Mouse (Mus musculus): ENCODE results near the gene Orc3. TPM values are rescaled to one million over a fixed set of nuclear protein-coding genes. Genes with fewer than 3 reads are reported as not detected.
A peak's percentile ranks its signal among the peaks of the same experiment; 100 is the strongest.
"Not testable (repeated sequence)": the region's sequence is repeated elsewhere in the genome, so short reads cannot be mapped to it uniquely, and the experiment has no call there.

Orc3 gene
- polyA plus RNA-seq, 1 experiment, result 76.4 TPM

DNA sequence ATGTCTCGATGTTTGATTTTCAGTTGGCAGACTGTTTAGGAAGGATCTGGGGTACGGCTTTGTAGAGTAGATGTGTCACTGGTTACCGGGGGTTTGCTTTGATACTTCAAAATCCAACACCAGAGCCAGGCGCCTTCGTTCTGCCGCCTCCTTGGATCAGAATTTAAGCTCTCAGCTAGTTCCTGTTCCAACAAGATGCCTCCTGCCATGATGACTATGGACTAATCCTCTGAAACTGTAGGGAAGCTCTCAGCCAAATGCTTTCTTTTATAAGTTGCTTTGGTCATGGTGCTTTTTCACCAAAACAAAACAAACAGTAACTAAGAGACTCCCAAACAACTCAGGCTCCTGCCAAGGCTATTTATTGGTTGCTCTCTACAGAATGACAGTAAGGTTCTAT lies 11.6 kb downstream of the Orc3 start:
- no peaks in the 10 kb centered on the region for H3K4me1 ChIP-seq (ENCODE audit: control insufficient read depth, insufficient read depth, low read length)
- TF ChIP-seq POLR2A (IDR thresholded peaks at IDR 0.05; ENCODE audit: low read depth, low read length), result no peak
- no peak for TF ChIP-seq CTCF (IDR thresholded peaks at IDR 0.05; ENCODE audit: borderline replicate concordance, insufficient read depth, low read length)
- H3K27ac ChIP-seq (ENCODE audit: insufficient read depth, low read length), result no peak overlapping the region
- H3K4me3 ChIP-seq (ENCODE audit: insufficient read depth, low read length), result no peak overlapping the region

- Histone ChIP-seq H3K4me3 (ENCODE audit: insufficient read depth, low read length) (no peak overlapping the region), H3K27ac (ENCODE audit: insufficient read depth, low read length) (peak overlapping the region; percentile 48), H3K4me1 (ENCODE audit: control insufficient read depth, insufficient read depth, low read length) (peaks cover 5% of the 10 kb centered on the region)
- TF ChIP-seq POLR2A (IDR thresholded peaks at IDR 0.05; ENCODE audit: low read depth, low read length) (no peak), CTCF (IDR thresholded peaks at IDR 0.05; ENCODE audit: borderline replicate concordance, insufficient read depth, low read length) (no peak)
These were observed 29.7 kb downstream of the Orc3 start for GRCm38 (mm10) chr4:34584871-34585607.

DNA sequence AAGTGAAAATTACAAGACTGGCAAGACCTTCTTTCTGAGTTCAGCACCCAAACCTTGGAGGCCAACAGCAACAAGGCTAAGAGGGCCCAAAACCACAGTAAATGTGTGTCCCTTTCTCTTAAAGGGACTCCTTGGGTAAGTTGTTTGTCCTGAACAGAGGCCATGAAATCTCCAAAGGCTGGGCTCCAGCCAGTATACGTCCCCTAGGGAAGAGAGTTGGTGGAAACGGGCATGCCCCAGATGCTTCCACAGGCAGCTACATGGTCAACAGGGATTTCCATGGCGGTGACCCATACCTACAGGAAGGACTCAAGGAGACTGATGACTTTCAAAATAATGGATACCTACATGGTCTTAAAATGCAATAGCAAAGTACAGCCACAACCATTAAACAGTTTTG lies 31.3 kb downstream of the Orc3 start:
- H3K4me3 ChIP-seq (ENCODE audit: insufficient read depth, low read length), result no peak overlapping the region
- no peak overlapping the region for H3K27ac ChIP-seq (ENCODE audit: insufficient read depth, low read length)
- TF ChIP-seq CTCF (IDR thresholded peaks at IDR 0.05; ENCODE audit: borderline replicate concordance, insufficient read depth, low read length), result no peak
- no peak for TF ChIP-seq POLR2A (IDR thresholded peaks at IDR 0.05; ENCODE audit: low read depth, low read length)
- H3K4me1 ChIP-seq (ENCODE audit: control insufficient read depth, insufficient read depth, low read length), result peaks cover 5% of the 10 kb centered on the region

- H3K27ac ChIP-seq (ENCODE audit: insufficient read depth, low read length), result peak overlapping the region; percentile 38; the same call in 1 of the 2 replicates
- no peak overlapping the region for H3K4me3 ChIP-seq (ENCODE audit: insufficient read depth, low read length)
- H3K4me1 ChIP-seq (ENCODE audit: control insufficient read depth, insufficient read depth, low read length), result peaks cover 5% of the 10 kb centered on the region
- TF ChIP-seq CTCF (IDR thresholded peaks at IDR 0.05; ENCODE audit: borderline replicate concordance, insufficient read depth, low read length) (no peak), POLR2A (IDR thresholded peaks at IDR 0.05; ENCODE audit: low read depth, low read length) (no peak)
These were observed 32.3 kb downstream of the Orc3 start for GRCm38 (mm10) chr4:34582476-34582875.

GRCm38 (mm10) chr4:34581990-34582389 lies 32.8 kb downstream of the Orc3 start:
- TF ChIP-seq POLR2A (IDR thresholded peaks at IDR 0.05; ENCODE audit: low read depth, low read length) (no peak), CTCF (IDR thresholded peaks at IDR 0.05; ENCODE audit: borderline replicate concordance, insufficient read depth, low read length) (no peak)
- Histone ChIP-seq H3K4me1 (ENCODE audit: control insufficient read depth, insufficient read depth, low read length) (peaks cover 5% of the 10 kb centered on the region), H3K27ac (ENCODE audit: insufficient read depth, low read length) (peak overlapping the region; percentile 38; the same call in 1 of the 2 replicates), H3K4me3 (ENCODE audit: insufficient read depth, low read length) (no peak overlapping the region)

DNA sequence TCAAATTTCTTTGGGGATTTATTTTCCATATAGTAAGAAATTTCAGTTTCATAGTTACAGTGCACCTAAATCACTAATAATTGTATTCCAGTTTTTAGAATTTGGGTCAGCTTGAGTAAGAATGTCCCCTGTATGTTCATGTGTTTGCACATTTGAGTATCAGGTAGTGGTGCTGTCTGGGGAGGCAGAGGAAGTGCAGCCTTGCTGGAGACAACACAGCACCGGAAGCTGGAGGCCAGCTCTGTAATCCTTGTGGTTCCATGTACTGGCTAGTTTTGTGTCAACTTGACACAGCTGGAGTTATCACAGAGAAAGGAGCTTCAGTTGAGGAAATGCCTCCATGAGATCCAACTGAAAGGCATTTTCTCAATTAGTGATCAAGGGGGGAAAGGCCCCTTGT lies 33.3 kb downstream of the Orc3 start:
- H3K4me3 ChIP-seq (ENCODE audit: insufficient read depth, low read length); H3K4me1 ChIP-seq (ENCODE audit: control insufficient read depth, insufficient read depth, low read length): not testable (repeated sequence)

DNA sequence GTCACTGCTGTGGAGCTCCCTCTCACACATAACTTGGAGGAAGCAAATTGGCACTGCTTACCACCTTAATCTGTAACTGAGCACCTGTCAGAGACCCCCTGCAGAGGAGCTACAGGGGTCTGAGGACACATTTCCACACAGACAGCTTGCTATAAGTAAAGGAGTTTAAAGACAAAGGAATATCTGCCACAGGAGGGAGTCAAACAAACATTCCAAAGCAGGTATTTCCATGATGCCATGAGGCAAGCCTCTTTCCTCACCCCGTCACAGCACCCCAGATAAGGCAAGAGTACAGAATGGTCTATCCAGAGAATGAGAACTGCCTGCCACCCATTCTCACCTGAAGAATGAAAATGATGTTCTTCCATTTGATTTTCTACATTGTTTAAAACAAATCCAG lies 35.5 kb downstream of the Orc3 start:
- no peak overlapping the region for H3K27ac ChIP-seq (ENCODE audit: insufficient read depth, low read length)
- peaks cover 3% of the 10 kb centered on the region for H3K4me1 ChIP-seq (ENCODE audit: control insufficient read depth, insufficient read depth, low read length)
- TF ChIP-seq POLR2A (IDR thresholded peaks at IDR 0.05; ENCODE audit: low read depth, low read length) (no peak), CTCF (IDR thresholded peaks at IDR 0.05; ENCODE audit: borderline replicate concordance, insufficient read depth, low read length) (no peak)
- no peak overlapping the region for H3K4me3 ChIP-seq (ENCODE audit: insufficient read depth, low read length)

More for the DNA sequence above, 33.3 kb downstream of the Orc3 start:
- H3K27ac ChIP-seq (ENCODE audit: insufficient read depth, low read length), result not testable (repeated sequence)

DNA sequence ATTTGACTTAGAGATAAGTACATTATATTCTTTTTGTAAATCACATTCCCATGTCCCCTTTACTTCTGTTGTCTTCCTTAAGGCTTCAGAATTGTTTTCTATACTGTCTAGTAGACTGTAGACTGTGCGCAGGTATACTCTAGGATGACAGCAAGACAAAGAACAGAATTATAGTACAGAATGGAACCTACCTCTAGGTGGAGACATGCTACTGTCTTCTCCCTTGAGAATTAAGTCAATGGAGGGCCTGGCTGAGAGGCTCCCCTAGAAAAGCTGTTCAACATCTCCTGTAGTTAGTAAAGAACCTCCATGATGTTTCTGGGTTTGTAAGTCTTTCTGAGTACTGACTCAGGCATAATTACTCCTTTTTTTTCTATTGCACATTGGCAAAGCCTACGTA lies 37.7 kb downstream of the Orc3 start:
- no peak overlapping the region for H3K27ac ChIP-seq (ENCODE audit: insufficient read depth, low read length)
- peaks cover 2% of the 10 kb centered on the region for H3K4me1 ChIP-seq (ENCODE audit: control insufficient read depth, insufficient read depth, low read length)
- TF ChIP-seq CTCF (IDR thresholded peaks at IDR 0.05; ENCODE audit: borderline replicate concordance, insufficient read depth, low read length) (no peak), POLR2A (IDR thresholded peaks at IDR 0.05; ENCODE audit: low read depth, low read length) (no peak)
- no peak overlapping the region for H3K4me3 ChIP-seq (ENCODE audit: insufficient read depth, low read length)

- TF ChIP-seq CTCF (IDR thresholded peaks at IDR 0.05; ENCODE audit: borderline replicate concordance, insufficient read depth, low read length) (no peak), POLR2A (IDR thresholded peaks at IDR 0.05; ENCODE audit: low read depth, low read length) (no peak)
- Histone ChIP-seq H3K4me3 (ENCODE audit: insufficient read depth, low read length) (no peak overlapping the region), H3K27ac (ENCODE audit: insufficient read depth, low read length) (no peak overlapping the region), H3K4me1 (ENCODE audit: control insufficient read depth, insufficient read depth, low read length) (peaks cover 4% of the 10 kb centered on the region; the same call in 1 of the 2 replicates)
These were observed 41.9 kb downstream of the Orc3 start for GRCm38 (mm10) chr4:34572876-34573275.

DNA sequence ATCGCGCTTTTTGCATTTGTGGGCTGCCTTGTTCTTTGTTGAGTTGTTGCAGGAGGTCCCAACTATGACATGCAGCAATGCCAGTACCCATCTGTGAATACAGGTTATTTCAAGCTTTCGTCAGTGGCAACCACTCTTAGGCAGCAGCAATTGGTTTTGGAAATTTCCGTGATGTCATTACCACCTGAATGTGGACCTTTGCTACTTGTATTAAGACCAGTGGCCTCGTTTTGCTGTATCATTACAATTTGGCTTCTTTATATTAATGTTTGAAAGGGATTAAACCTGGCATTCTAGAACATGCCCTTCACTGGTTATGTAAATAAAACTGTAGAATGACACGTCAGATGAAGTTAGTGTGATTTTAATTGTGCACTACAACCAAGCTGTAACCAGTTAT lies 48.5 kb downstream of the Orc3 start:
- TF ChIP-seq POLR2A (IDR thresholded peaks at IDR 0.05; ENCODE audit: low read depth, low read length), result no peak
- Histone ChIP-seq H3K4me3 (ENCODE audit: insufficient read depth, low read length) (no peak overlapping the region), H3K27ac (ENCODE audit: insufficient read depth, low read length) (no peak overlapping the region), H3K4me1 (ENCODE audit: control insufficient read depth, insufficient read depth, low read length) (peaks cover 4% of the 10 kb centered on the region; the same call in 1 of the 2 replicates)

All from embryonic fibroblast, embryonic 13.5 days (primary cell).